Mouse (Mus musculus) MEL (cell line): ENCODE measurements around the gene Wwc2.

ENCODE experiments used
- CTCF ChIP-seq, 3 experiments: IDR thresholded peaks in 2 of 3; conservative IDR thresholded peaks in 1 of 3; 2 replicates each; pipeline ENCODE4 v1.5.1; 2011 to 2012; ENCODE audit warnings: low read length in 3 of 3, low read depth in 2 of 3, mild to moderate bottlenecking in 2 of 3, improper control_type of control experiment in 1 of 3, inconsistent platforms in 1 of 3, mixed read lengths in 1 of 3, moderate library complexity in 1 of 3; ENCODE audit not compliant: control insufficient read depth in 1 of 3, insufficient read depth in 1 of 3, poor library complexity in 1 of 3, severe bottlenecking in 1 of 3
- GATA1 ChIP-seq: IDR thresholded peaks from 2 replicates; pipeline ENCODE4 v1.6.1; 2011; ENCODE audit warnings: low read depth, low read length, improper control_type of control experiment
- HCFC1 ChIP-seq: IDR thresholded peaks from 2 replicates; pipeline ENCODE4 v1.6.1; 2012; ENCODE audit warnings: low read depth, mild to moderate bottlenecking, inconsistent platforms, low read length, improper control_type of control experiment, moderate library complexity
- MAZ ChIP-seq: IDR thresholded peaks from 2 replicates; pipeline ENCODE4 v1.6.1; 2012; ENCODE audit warnings: low read depth, mild to moderate bottlenecking, inconsistent platforms, low read length, improper control_type of control experiment

DNA sequence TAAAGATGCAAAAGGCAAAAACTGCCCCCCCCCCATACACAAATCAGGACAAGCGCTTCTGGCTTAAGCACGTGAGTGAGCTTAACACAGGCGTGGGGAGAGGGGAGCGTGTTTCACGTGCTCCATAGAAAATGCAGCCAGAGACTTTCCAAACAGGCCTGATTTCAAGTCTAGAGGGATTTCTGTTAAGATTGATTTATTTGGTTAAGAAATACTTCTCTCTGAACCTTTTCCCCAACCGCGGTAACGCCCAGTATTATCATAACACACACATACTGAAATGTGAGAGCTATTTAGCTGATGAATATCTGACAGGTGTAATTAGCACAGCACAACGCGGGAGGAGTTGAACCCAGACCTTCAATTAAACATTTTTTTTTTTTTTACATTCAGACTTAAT, 166.9 kb downstream of the Wwc2 start:
- TF ChIP-seq MAZ = no peak
- no peak for TF ChIP-seq GATA1
- no peak for TF ChIP-seq CTCF (IDR thresholded peaks at IDR 0.05 in 2 of 3, conservative IDR thresholded peaks at IDR 0.05 in 1 of 3; ENCODE audit: control insufficient read depth in 1 of 3, insufficient read depth in 1 of 3, low read depth in 2 of 3, low read length in 3 of 3, poor library complexity in 1 of 3, severe bottlenecking in 1 of 3)
- TF ChIP-seq HCFC1 = no peak
